Mouse (Mus musculus): ENCODE measurements around the gene Rnf220. TPM values are rescaled to one million over a fixed set of nuclear protein-coding genes. Genes with fewer than 3 reads are reported as not detected.

The Rnf220 gene
- polyA plus RNA-seq, 1 experiment from 2014 or later: 122 TPM

Other genes starting within 250 kb of the Rnf220 start
- 9.1 and 9.6 TPM in 2 replicates for gene Tmem53, start 245.1 kb downstream of the Rnf220 start, polyA plus RNA-seq (2015; fragmentation: Nextera tagmentation; extraction: Ambion mirVana)
- gene Armh1, start 244.9 kb downstream of the Rnf220 start, polyA plus RNA-seq (2015; fragmentation: Nextera tagmentation; extraction: Ambion mirVana): 1.5 and 1.8 TPM in 2 replicates
- 266 and 267 TPM in 2 replicates for gene Eri3, start 53.3 kb upstream of the Rnf220 start, polyA plus RNA-seq (2015; fragmentation: Nextera tagmentation; extraction: Ambion mirVana)
- 76.5 and 76.8 TPM in 2 replicates for gene Dmap1, start 185.2 kb upstream of the Rnf220 start, polyA plus RNA-seq (2015; fragmentation: Nextera tagmentation; extraction: Ambion mirVana)
- not detected in 2 replicates for gene Gm12845, start 227.4 kb upstream of the Rnf220 start, polyA plus RNA-seq (2015; fragmentation: Nextera tagmentation; extraction: Ambion mirVana)

Measured in hindbrain, embryonic 15.5 days (tissue).